Mouse (Mus musculus): Measurements from ENCODE around the gene Zfp143.

Zfp143 gene

GRCm38 (mm10) chr7:110143863-110144262 is 82.8 kb downstream of the Zfp143 start:
- no peak for DNase-seq
